Mouse (Mus musculus): ENCODE data around the gene Olfr1205. TPM values are rescaled to one million over a fixed set of nuclear protein-coding genes. Genes with fewer than 3 reads are reported as not detected.

The Olfr1205 gene
- total RNA-seq (2023): not detected

DNA sequence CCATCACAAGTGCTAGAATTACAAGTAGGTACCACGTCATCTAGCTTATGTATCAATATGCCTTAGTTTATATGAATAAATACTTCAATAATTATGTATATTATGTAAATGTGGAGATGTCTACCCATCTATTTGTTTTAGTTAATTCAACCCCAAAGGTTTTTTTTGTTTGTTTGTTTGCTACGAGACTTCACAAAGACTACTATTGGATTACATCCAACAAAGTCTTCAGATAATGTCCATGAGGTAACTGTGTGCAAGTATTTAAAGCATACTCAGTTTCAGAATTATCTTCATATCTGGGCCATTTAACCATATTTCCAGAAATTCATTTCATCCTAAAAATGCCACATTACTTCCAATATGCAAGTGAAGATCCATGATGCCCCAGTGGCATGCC lies at the start of gene Olfr1205:
Olfr1205 (plus strand) TSS at position 301 of the 400 bp plus-strand sequence.

DNA sequence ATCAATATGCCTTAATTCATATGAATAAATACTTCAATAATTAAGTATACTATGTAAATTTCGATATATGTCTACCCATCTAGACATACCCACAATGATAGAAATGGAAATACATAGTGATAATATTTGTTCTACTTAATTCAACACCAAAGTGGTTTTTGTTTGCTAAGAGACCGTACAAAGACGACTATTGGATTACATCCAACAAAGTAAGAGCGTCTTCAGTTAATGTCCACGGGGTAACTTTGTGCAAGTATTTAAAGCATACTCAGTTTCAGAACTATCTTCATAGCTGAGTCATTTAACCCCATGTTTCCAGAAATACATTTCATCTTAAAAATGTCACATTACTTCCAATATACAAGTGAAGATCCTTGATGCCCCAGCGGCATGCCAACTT lies 36.8 kb upstream of the Olfr1205 start, which contains the start of gene Olfr1201:
Olfr1201 (plus strand) TSS at position 301 of the 400 bp plus-strand sequence.

DNA sequence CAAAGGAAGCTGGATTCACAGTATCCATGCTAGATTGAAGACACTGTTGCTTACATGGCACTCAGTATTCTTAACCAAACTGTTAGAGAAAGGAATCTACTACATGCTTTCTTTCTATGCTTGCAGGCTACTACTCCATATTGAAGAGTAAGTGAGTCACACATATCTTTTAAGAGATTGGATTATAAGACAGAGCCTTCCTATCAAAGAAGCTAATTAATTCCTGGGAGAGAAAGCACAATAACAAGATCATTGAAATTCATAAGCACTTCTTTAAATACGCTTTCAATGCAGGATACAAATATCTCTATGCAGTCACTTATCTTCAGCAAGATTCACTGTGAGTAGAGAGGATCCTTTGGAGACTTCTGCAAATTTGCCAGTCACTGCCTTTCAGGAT lies 15.3 kb upstream of the Olfr1205 start, which contains the start of gene Olfr1202:
Olfr1202 (plus strand) TSS at position 301 of the 400 bp plus-strand sequence.

DNA sequence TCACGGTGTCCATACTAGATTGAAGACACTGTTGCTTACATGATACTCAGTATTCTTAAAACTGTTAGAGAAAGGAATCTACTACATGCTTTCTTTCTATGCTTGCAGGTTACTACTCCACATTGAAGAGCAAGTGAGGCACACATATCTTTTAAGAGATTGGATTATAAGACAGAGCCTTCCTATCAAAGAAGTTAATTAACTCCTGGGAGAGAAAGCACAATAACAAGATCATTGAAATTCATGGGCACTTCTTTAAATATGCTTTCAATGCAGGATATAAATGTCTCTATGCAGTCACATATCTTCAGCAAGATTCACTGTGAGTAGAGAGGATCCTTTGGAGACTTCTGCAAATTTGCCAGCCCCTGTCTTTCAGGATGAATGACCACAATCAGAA lies 19.5 kb downstream of the Olfr1205 start, which contains the start of gene Olfr1204:
Olfr1204 (plus strand) TSS at position 301 of the 400 bp plus-strand sequence.

DNA sequence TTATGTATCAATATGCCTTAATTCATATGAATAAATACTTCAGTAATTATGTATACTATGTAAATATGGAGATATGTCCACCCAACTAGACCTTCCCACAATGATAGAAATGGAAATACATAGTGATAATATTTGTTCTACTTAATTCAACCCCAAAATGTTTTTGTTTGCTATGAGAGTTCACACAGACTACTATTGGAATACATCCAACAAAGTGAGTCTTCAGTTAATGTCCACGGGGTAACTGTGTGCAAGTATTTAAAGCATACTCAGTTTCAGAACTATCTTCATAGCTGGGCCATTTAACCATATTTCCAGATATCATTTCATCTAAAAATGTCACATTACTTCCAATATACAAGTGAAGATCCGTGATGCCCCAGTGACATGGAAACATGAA lies 33.4 kb downstream of the Olfr1205 start, which contains the start of gene Olfr1206:
Olfr1206 (plus strand) TSS at position 301 of the 400 bp plus-strand sequence.

Other genes with a start within 250 kb of the Olfr1205 start
- not detected for gene Olfr1189, start 243.3 kb upstream of the Olfr1205 start, total RNA-seq (2023)
- gene Olfr1191-ps1, start 189.2 kb upstream of the Olfr1205 start, total RNA-seq (2023): 0.12 TPM
- gene Olfr1192-ps1, start 181.2 kb upstream of the Olfr1205 start, total RNA-seq (2023): not detected
- not detected for gene Olfr1193, start 154.1 kb upstream of the Olfr1205 start, total RNA-seq (2023)
- gene Olfr1195, start 140.6 kb upstream of the Olfr1205 start, total RNA-seq (2023): not detected
- gene Olfr1196, start 125.1 kb upstream of the Olfr1205 start, total RNA-seq (2023): not detected
- not detected for gene Olfr1197, start 97.4 kb upstream of the Olfr1205 start, total RNA-seq (2023)
- gene Olfr1198, start 78.4 kb upstream of the Olfr1205 start, total RNA-seq (2023): not detected
- gene Olfr1199, start 69.3 kb upstream of the Olfr1205 start, total RNA-seq (2023): not detected
- gene Olfr1200, start 59.2 kb upstream of the Olfr1205 start, total RNA-seq (2023): not detected
- gene Olfr1201, start 36.7 kb upstream of the Olfr1205 start, total RNA-seq (2023): not detected
- not detected for gene Olfr1202, start 15.2 kb upstream of the Olfr1205 start, total RNA-seq (2023)
- not detected for gene Olfr1204, start 19.6 kb downstream of the Olfr1205 start, total RNA-seq (2023)
- not detected for gene Olfr1206, start 33.5 kb downstream of the Olfr1205 start, total RNA-seq (2023)
- gene Olfr1208, start 72.6 kb downstream of the Olfr1205 start, total RNA-seq (2023): not detected
- gene Olfr1209, start 85.4 kb downstream of the Olfr1205 start, total RNA-seq (2023): not detected
- not detected for gene Olfr1211, start 108.4 kb downstream of the Olfr1205 start, total RNA-seq (2023)
- not detected for gene Olfr1212, start 124.2 kb downstream of the Olfr1205 start, total RNA-seq (2023)
- not detected for gene Gm13762, start 150.5 kb downstream of the Olfr1205 start, total RNA-seq (2023)
- not detected for gene Olfr1214, start 162.9 kb downstream of the Olfr1205 start, total RNA-seq (2023)
- not detected for gene Olfr1215, start 177.2 kb downstream of the Olfr1205 start, total RNA-seq (2023)
- gene Olfr1216, start 188.6 kb downstream of the Olfr1205 start, total RNA-seq (2023): not detected
- gene Olfr1217, start 202.3 kb downstream of the Olfr1205 start, total RNA-seq (2023): not detected
- not detected for gene Olfr1218, start 231.4 kb downstream of the Olfr1205 start, total RNA-seq (2023)